Mouse (Mus musculus): ENCODE measurements around the gene Gm38392. TPM values are rescaled to one million over a fixed set of nuclear protein-coding genes. Genes with fewer than 3 reads are reported as not detected.
"Not testable (repeated sequence)": the region's sequence is repeated elsewhere in the genome, so short reads cannot be mapped to it uniquely, and the experiment has no call there.

Gene Gm38392
- polyA plus RNA-seq, 1 experiment from 2014 or later = 0.23 TPM

- WGBS = 61% methylated on average over 11 of the region's 11 CpGs
- not testable (repeated sequence) for ATAC-seq (ENCODE audit: low read depth); H3K4me1 ChIP-seq (replicated peaks; ENCODE audit: control insufficient read depth, insufficient read depth, low read length); H3K9me3 ChIP-seq (ENCODE audit: control insufficient read depth, low read length); H3K36me3 ChIP-seq (ENCODE audit: control insufficient read depth, insufficient read depth, low read length); H3K4me3 ChIP-seq (ENCODE audit: low read length); H3K4me2 ChIP-seq (ENCODE audit: low read depth, low read length); H3K27ac ChIP-seq (ENCODE audit: low read length); H3K9ac ChIP-seq (ENCODE audit: low read length); H3K27me3 ChIP-seq (ENCODE audit: control insufficient read depth, insufficient read depth, low read depth, low read length)
These were observed 5.7 kb downstream of the Gm38392 start for GRCm38 (mm10) chr3:88281141-88281916.

GRCm38 (mm10) chr3:88280035-88280434, 7.0 kb downstream of the Gm38392 start:
- no peaks in the 10 kb centered on the region for H3K27me3 ChIP-seq (ENCODE audit: control insufficient read depth, insufficient read depth, low read depth, low read length)
- WGBS = 80% methylated on average over 2 of the region's 2 CpGs
- no peak for ATAC-seq (ENCODE audit: low read depth)
- H3K4me2 ChIP-seq (ENCODE audit: low read depth, low read length) = no peak overlapping the region
- no peaks in the 10 kb centered on the region for H3K4me1 ChIP-seq (replicated peaks; ENCODE audit: control insufficient read depth, insufficient read depth, low read length)
- H3K4me3 ChIP-seq (ENCODE audit: low read length) = no peak overlapping the region
- no peaks in the 10 kb centered on the region for H3K9me3 ChIP-seq (ENCODE audit: control insufficient read depth, low read length)
- H3K27ac ChIP-seq (ENCODE audit: low read length) = no peak overlapping the region
- H3K36me3 ChIP-seq (ENCODE audit: control insufficient read depth, insufficient read depth, low read length) = no peaks in the 10 kb centered on the region
- H3K9ac ChIP-seq (ENCODE audit: low read length) = no peak overlapping the region

GRCm38 (mm10) chr3:88276529-88277143, 10.4 kb downstream of the Gm38392 start:
- no peaks in the 10 kb centered on the region for H3K27me3 ChIP-seq (ENCODE audit: control insufficient read depth, insufficient read depth, low read depth, low read length)
- no peak overlapping the region for H3K4me3 ChIP-seq (ENCODE audit: low read length)
- H3K9ac ChIP-seq (ENCODE audit: low read length) = no peak overlapping the region
- ATAC-seq (ENCODE audit: low read depth) = no peak
- 31% methylated on average over 7 of the region's 7 CpGs for WGBS
- H3K4me2 ChIP-seq (ENCODE audit: low read depth, low read length) = no peak overlapping the region
- H3K4me1 ChIP-seq (replicated peaks; ENCODE audit: control insufficient read depth, insufficient read depth, low read length) = no peaks in the 10 kb centered on the region
- no peaks in the 10 kb centered on the region for H3K9me3 ChIP-seq (ENCODE audit: control insufficient read depth, low read length)
- no peaks in the 10 kb centered on the region for H3K36me3 ChIP-seq (ENCODE audit: control insufficient read depth, insufficient read depth, low read length)
- no peak overlapping the region for H3K27ac ChIP-seq (ENCODE audit: low read length)

- Histone ChIP-seq H3K4me1 (replicated peaks; ENCODE audit: control insufficient read depth, insufficient read depth, low read length) (no peaks in the 10 kb centered on the region), H3K4me2 (ENCODE audit: low read depth, low read length) (no peak overlapping the region), H3K4me3 (ENCODE audit: low read length) (no peak overlapping the region), H3K27me3 (ENCODE audit: control insufficient read depth, insufficient read depth, low read depth, low read length) (no peaks in the 10 kb centered on the region), H3K9me3 (ENCODE audit: control insufficient read depth, low read length) (no peaks in the 10 kb centered on the region), H3K27ac (ENCODE audit: low read length) (no peak overlapping the region), H3K36me3 (ENCODE audit: control insufficient read depth, insufficient read depth, low read length) (no peaks in the 10 kb centered on the region), H3K9ac (ENCODE audit: low read length) (no peak overlapping the region)
- ATAC-seq (ENCODE audit: low read depth) = no peak
- 77% methylated on average over 2 of the region's 2 CpGs for WGBS
These were observed 10.9 kb downstream of the Gm38392 start for GRCm38 (mm10) chr3:88276121-88276520.

DNA sequence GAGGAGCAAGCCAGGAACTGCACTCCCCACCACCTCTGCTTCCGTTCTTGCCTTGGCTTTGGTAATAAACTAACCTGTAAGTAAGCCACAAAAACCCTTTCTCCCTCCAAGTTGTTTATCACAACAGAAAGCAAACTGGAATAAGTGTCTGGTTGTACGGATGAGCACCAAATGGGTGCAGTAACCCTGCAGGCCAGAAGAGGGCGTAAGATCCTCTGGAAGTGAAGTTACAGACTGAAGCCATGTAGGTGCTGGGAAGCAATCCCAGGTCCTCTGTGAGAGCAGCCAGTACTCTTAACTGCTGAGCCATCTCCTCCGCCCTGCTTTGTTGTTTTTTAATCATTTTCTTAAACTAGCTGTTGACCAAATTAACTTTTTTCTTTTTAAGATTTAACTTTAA, 13.0 kb downstream of the Gm38392 start:
- no peak for ATAC-seq (ENCODE audit: low read depth)
- Histone ChIP-seq H3K4me3 (ENCODE audit: low read length) (no peak overlapping the region), H3K36me3 (ENCODE audit: control insufficient read depth, insufficient read depth, low read length) (no peaks in the 10 kb centered on the region), H3K4me2 (ENCODE audit: low read depth, low read length) (no peak overlapping the region), H3K9ac (ENCODE audit: low read length) (no peak overlapping the region), H3K9me3 (ENCODE audit: control insufficient read depth, low read length) (no peaks in the 10 kb centered on the region), H3K4me1 (replicated peaks; ENCODE audit: control insufficient read depth, insufficient read depth, low read length) (no peaks in the 10 kb centered on the region), H3K27ac (ENCODE audit: low read length) (no peak overlapping the region), H3K27me3 (ENCODE audit: control insufficient read depth, insufficient read depth, low read depth, low read length) (no peaks in the 10 kb centered on the region)
- WGBS = 93% methylated on average over 4 of the region's 4 CpGs

DNA sequence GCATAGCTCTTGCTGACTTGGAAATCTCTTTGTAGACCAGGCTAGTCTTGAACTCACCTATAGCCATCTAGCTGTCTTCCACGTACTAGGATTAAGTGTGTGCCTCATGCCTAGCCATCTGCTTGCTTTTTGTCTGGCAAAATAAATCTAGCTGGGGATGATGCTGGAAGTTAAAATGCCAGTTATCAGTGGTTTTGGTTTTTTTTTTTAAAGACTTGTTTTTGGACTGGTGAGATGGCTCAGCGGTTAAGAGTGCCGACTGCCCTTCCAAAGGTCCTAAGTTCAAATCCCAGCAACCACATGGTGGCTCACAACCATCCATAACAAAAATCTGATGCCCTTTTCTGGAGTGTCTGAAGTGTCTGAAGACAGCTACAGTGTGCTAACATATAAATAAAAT, 15.2 kb downstream of the Gm38392 start:
- Histone ChIP-seq H3K9me3 (ENCODE audit: control insufficient read depth, low read length) (no peaks in the 10 kb centered on the region), H3K9ac (ENCODE audit: low read length) (no peak overlapping the region), H3K4me3 (ENCODE audit: low read length) (no peak overlapping the region), H3K27ac (ENCODE audit: low read length) (no peak overlapping the region), H3K36me3 (ENCODE audit: control insufficient read depth, insufficient read depth, low read length) (no peaks in the 10 kb centered on the region), H3K27me3 (ENCODE audit: control insufficient read depth, insufficient read depth, low read depth, low read length) (no peaks in the 10 kb centered on the region), H3K4me1 (replicated peaks; ENCODE audit: control insufficient read depth, insufficient read depth, low read length) (no peaks in the 10 kb centered on the region), H3K4me2 (ENCODE audit: low read depth, low read length) (no peak overlapping the region)
- no peak for ATAC-seq (ENCODE audit: low read depth)
- WGBS = 87% methylated on average over 3 of the region's 3 CpGs

DNA sequence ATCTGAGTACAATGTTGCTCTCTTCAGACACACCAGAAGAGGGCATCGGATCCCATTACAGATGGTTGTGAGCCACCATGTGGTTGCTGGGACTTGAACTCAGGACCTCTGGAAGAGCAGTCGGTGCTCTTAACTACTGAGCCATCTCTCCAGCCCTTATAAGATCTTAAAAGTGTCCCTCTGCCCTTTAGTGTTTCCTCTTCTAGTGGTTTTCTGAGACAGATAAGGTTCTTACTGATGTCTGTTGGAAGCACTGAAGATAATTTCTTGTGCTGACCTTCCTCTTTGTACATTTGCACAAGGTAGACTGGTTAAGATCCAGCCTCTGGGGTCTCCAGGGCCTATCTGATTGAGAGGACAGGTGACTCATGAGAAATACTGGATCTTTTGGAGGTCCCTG, 15.7 kb downstream of the Gm38392 start:
- not testable (repeated sequence) for H3K4me3 ChIP-seq (ENCODE audit: low read length); H3K27me3 ChIP-seq (ENCODE audit: control insufficient read depth, insufficient read depth, low read depth, low read length); H3K9me3 ChIP-seq (ENCODE audit: control insufficient read depth, low read length); H3K36me3 ChIP-seq (ENCODE audit: control insufficient read depth, insufficient read depth, low read length); H3K9ac ChIP-seq (ENCODE audit: low read length); H3K4me1 ChIP-seq (replicated peaks; ENCODE audit: control insufficient read depth, insufficient read depth, low read length); ATAC-seq (ENCODE audit: low read depth); H3K27ac ChIP-seq (ENCODE audit: low read length); H3K4me2 ChIP-seq (ENCODE audit: low read depth, low read length)
- 77% methylated on average over 2 of the region's 2 CpGs for WGBS

DNA sequence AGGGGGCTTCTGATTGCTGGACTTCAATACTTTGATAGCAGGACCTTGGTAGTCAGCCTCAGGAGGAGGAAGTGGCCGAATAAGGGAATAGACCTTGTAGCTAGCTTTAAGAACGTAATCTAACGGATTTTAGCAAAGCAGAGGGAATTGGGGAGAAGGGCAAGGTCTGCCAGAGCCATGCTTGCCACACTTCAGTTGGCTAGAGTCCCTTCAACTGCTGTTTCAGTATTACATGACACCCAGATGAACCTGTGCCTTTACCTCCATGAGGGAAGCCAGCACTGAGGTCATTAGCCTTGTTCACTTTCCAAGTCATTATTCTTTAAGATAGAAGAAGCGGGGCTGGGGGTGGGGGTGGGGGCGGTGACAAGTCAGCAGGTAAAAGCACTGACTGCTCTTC, 18.0 kb downstream of the Gm38392 start:
- no peak for ATAC-seq (ENCODE audit: low read depth)
- Histone ChIP-seq H3K4me2 (ENCODE audit: low read depth, low read length) (no peak overlapping the region), H3K4me3 (ENCODE audit: low read length) (no peak overlapping the region), H3K27ac (ENCODE audit: low read length) (no peak overlapping the region), H3K4me1 (replicated peaks; ENCODE audit: control insufficient read depth, insufficient read depth, low read length) (no peaks in the 10 kb centered on the region), H3K9me3 (ENCODE audit: control insufficient read depth, low read length) (no peaks in the 10 kb centered on the region), H3K27me3 (ENCODE audit: control insufficient read depth, insufficient read depth, low read depth, low read length) (no peaks in the 10 kb centered on the region), H3K36me3 (ENCODE audit: control insufficient read depth, insufficient read depth, low read length) (no peaks in the 10 kb centered on the region), H3K9ac (ENCODE audit: low read length) (no peak overlapping the region)
- 79% methylated on average over 5 of the region's 5 CpGs for WGBS

DNA sequence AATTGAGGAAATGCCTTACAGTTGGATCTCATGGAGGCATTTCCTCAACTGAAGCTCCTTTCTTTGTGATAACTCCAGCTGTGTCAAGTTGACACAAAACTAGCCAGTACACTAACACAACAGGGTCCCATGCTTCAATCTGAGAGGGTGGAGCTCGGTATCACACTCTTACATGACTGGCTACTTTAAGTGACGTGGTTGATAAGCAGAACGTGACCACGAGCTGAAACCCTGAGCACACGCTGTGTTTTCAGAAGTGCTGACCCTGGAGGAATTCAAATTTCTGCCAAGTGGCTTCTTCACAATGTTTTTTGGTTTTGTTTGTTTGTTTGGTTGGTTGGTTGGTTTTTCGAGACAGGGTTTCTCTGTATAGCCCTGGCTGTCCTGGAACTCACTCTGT, 19.0 kb downstream of the Gm38392 start:
- not testable (repeated sequence) for H3K4me1 ChIP-seq (replicated peaks; ENCODE audit: control insufficient read depth, insufficient read depth, low read length); H3K27me3 ChIP-seq (ENCODE audit: control insufficient read depth, insufficient read depth, low read depth, low read length); ATAC-seq (ENCODE audit: low read depth); H3K9me3 ChIP-seq (ENCODE audit: control insufficient read depth, low read length); H3K27ac ChIP-seq (ENCODE audit: low read length); H3K9ac ChIP-seq (ENCODE audit: low read length); H3K36me3 ChIP-seq (ENCODE audit: control insufficient read depth, insufficient read depth, low read length); H3K4me2 ChIP-seq (ENCODE audit: low read depth, low read length); H3K4me3 ChIP-seq (ENCODE audit: low read length)
- WGBS = 66% methylated on average over 6 of the region's 6 CpGs

All from lung, embryonic 16.5 days (tissue).